ENCODE assay signal across 29 mouse cellular contexts in the genomic region with DNA sequence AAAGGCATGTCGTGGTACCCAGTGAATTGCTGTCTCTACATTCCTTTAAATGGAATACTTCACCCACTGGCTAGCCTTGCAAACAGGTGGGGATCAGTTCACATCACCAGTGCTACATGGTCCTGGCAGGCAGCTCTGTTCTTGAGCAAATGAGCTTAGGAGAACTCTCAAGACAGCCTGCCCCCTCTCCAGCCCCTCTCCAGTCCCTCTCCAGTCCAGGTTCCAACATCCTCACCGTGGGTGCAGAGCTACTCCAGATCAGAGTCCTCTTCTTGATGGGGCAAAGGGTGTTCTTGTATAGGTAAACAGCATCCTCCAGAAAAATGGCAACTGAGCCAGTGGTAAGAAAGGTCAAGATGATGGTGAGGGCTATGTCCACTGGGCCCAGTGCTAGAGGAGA. TPM values are rescaled to one million over a fixed set of nuclear protein-coding genes. Genes with fewer than 3 reads are reported as not detected.
"Had no signal": no experiment of that assay in that cellular context is flagged by ENCODE, and none has a peak within 500 bp of the region (broad histone marks: within the 10 kb centered on the region; RNA-seq: fewer than 3 reads in every experiment).

No protein-coding gene starts in this region.

- H3K9ac ChIP-seq: heart, embryonic 13.5 days; heart, embryonic 15.5 days; hindbrain, embryonic 13.5 days; hindbrain, embryonic 15.5 days; limb, embryonic 13.5 days; limb, embryonic 15.5 days had no signal

- H3K9me3 ChIP-seq: heart, embryonic 13.5 days; heart, embryonic 15.5 days; hindbrain, embryonic 13.5 days; hindbrain, embryonic 15.5 days; limb, embryonic 13.5 days; limb, embryonic 15.5 days had no signal

- H3K4me1 ChIP-seq: hindbrain, embryonic 13.5 days; hindbrain, embryonic 15.5 days; limb, embryonic 15.5 days had no signal

- H3K4me3 ChIP-seq: heart, adult 2 months; heart, embryonic 13.5 days; heart, embryonic 15.5 days; hindbrain, embryonic 13.5 days; hindbrain, embryonic 15.5 days; layer of hippocampus, adult 2 months; limb, embryonic 13.5 days; limb, embryonic 15.5 days had no signal

- DNase-seq: gastrocnemius, postnatal 14 days; gastrocnemius, postnatal 36 days; heart, adult 2 months; heart, postnatal 14 days; heart, postnatal 36 days; kidney, adult 11 months; kidney, adult 2 months; kidney, postnatal 10 days; kidney, postnatal 25 days; kidney, postnatal 4 days; layer of hippocampus, postnatal 36 days; left cerebral cortex, postnatal 4 days had no signal

- H3K4me2 ChIP-seq: heart, embryonic 11.5 days; heart, embryonic 13.5 days; heart, embryonic 15.5 days; hindbrain, embryonic 13.5 days; hindbrain, embryonic 15.5 days; limb, embryonic 13.5 days; limb, embryonic 15.5 days had no signal

- H3K36me3 ChIP-seq: heart, embryonic 13.5 days; heart, embryonic 15.5 days; hindbrain, embryonic 15.5 days; limb, embryonic 13.5 days; limb, embryonic 15.5 days had no signal

- H3K27ac ChIP-seq: heart, adult 2 months; heart, embryonic 13.5 days; heart, embryonic 15.5 days; hindbrain, embryonic 13.5 days; hindbrain, embryonic 15.5 days; hindbrain, postnatal 0 days; layer of hippocampus, adult 2 months; limb, embryonic 13.5 days; limb, embryonic 15.5 days had no signal

- ATAC-seq: hindbrain, postnatal 0 days; intestine, embryonic 16.5 days had no signal

- H3K27me3 ChIP-seq: hindbrain, embryonic 13.5 days; hindbrain, embryonic 15.5 days; limb, embryonic 13.5 days; limb, embryonic 15.5 days had no signal

RNA-seq across cellular contexts. Expression of a gene that starts 8.3 kb away (rescaled TPM):
- polyA plus RNA-seq: frontal cortex, adult 2 months; hindbrain, postnatal 0 days had no signal

RNA-seq across cellular contexts. Expression of a gene that starts 16.6 kb away (rescaled TPM):
- polyA plus RNA-seq: frontal cortex, adult 2 months; heart, adult 2 months; heart, embryonic 13.5 days; heart, embryonic 15.5 days; heart, postnatal 0 days; hindbrain, embryonic 11.5 days; hindbrain, embryonic 13.5 days; kidney, embryonic 14.5 days; kidney, embryonic 16.5 days; limb, embryonic 11.5 days; limb, embryonic 13.5 days; limb, embryonic 15.5 days; liver, adult 2 months had no signal
